Mouse (Mus musculus): ENCODE results near the gene Acap2. TPM values are rescaled to one million over a fixed set of nuclear protein-coding genes. Genes with fewer than 3 reads are reported as not detected.

Acap2 gene
- total and polyA plus RNA-seq, 3 experiments: 31.5 to 47.4 (median 36.9) TPM

- H3K9me3 ChIP-seq (replicated peaks; ENCODE audit: low read length): peaks cover 13% of the 10 kb centered on the region
- no peaks in the 10 kb centered on the region for H3K36me3 ChIP-seq (replicated peaks in 1 of 2; ENCODE audit: control insufficient read depth in 1 of 2, insufficient read depth in 1 of 2, low read length in 1 of 2)
- H3K4me2 ChIP-seq (ENCODE audit: insufficient read depth, low read depth, poor library complexity, severe bottlenecking): peak overlapping the region; percentile 51
- H3K27me3 ChIP-seq (replicated peaks): no peaks in the 10 kb centered on the region
- no peak for DNase-seq (ENCODE audit: extremely low read depth)
- H3K4me3 ChIP-seq (replicated peaks in 1 of 3; ENCODE audit: low read depth in 2 of 3, low read length in 2 of 3, poor library complexity in 1 of 3): no peak overlapping the region
- in situ Hi-C loops (cut with MboI; ENCODE audit: low pct_ligation_motif_present, low pct_unique_long_range_greater_than_20kb, low sequenced_read_pairs): no loop called here
- TF ChIP-seq HCFC1 (IDR thresholded peaks at IDR 0.05; ENCODE audit: low read depth, low read length): no peak
- TF ChIP-seq MAX (IDR thresholded peaks at IDR 0.05; ENCODE audit: low read length): no peak
- TF ChIP-seq CTCF (conservative IDR thresholded peaks at IDR 0.05 in 1 of 2, IDR thresholded peaks at IDR 0.05 in 1 of 2; ENCODE audit: low read depth in 2 of 2, low read length in 2 of 2): no peak
- TF ChIP-seq IRF4 (IDR thresholded peaks at IDR 0.05; ENCODE audit: low read depth, low read length): 0 out of 2 replicates have a peak, but pooled peaks have one; percentile 7
- no peaks in the 10 kb centered on the region for H3K79me2 ChIP-seq (replicated peaks; ENCODE audit: control insufficient read depth, extremely low read depth, insufficient read depth, poor library complexity, severe bottlenecking)
- no peak overlapping the region for H3K27ac ChIP-seq (ENCODE audit: insufficient read depth, low read depth)
- no peak overlapping the region for H3K9ac ChIP-seq (ENCODE audit: insufficient read depth, low read depth)
- dilution Hi-C loops (cut with MboI; ENCODE audit: extremely low pct_ligation_motif_present, extremely low pct_unique_long_range_greater_than_20kb, low sequenced_read_pairs): no loop called here
- H3K4me1 ChIP-seq (ENCODE audit: control insufficient read depth in 1 of 2, insufficient read depth in 2 of 2): peaks cover 0 to 4% of the 10 kb centered on the region in 2 experiments; a peak in 2 of 4 replicates
These were observed 10.5 kb upstream of the Acap2 start for GRCm38 (mm10) chr16:31211503-31211902.

DNA sequence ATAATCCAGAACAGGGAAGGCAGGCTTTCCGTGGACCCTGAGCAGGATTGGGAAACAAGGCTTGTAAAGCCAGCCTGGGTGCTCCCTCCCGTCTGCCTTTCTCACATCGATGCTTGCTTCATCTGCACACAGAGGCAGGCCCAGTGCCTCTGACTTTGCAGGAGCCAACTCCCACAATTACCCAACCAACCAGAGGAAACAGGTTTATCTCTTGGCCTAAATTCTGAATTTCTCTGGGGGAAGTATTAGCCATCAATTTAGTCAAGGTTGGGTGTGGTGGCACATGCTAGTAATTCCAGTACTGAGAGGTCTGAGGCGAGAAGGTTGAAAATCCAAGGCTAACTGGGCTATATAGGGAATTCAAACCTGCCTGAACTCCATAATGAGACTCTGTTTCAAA, 9.4 kb upstream of the Acap2 start:
- Histone ChIP-seq H3K4me3 (replicated peaks in 1 of 3; ENCODE audit: low read depth in 2 of 3, low read length in 2 of 3, poor library complexity in 1 of 3) (no peak overlapping the region), H3K9me3 (replicated peaks; ENCODE audit: low read length) (peaks cover 7% of the 10 kb centered on the region), H3K79me2 (replicated peaks; ENCODE audit: control insufficient read depth, extremely low read depth, insufficient read depth, poor library complexity, severe bottlenecking) (no peaks in the 10 kb centered on the region), H3K27me3 (replicated peaks) (no peaks in the 10 kb centered on the region), H3K36me3 (replicated peaks in 1 of 2; ENCODE audit: control insufficient read depth in 1 of 2, insufficient read depth in 1 of 2, low read length in 1 of 2) (no peaks in the 10 kb centered on the region), H3K9ac (ENCODE audit: insufficient read depth, low read depth) (no peak overlapping the region), H3K27ac (ENCODE audit: insufficient read depth, low read depth) (no peak overlapping the region), H3K4me1 (ENCODE audit: control insufficient read depth in 1 of 2, insufficient read depth in 2 of 2) (peaks cover 1 to 10% of the 10 kb centered on the region in 2 experiments; a peak in 3 of 4 replicates), H3K4me2 (ENCODE audit: insufficient read depth, low read depth, poor library complexity, severe bottlenecking) (no peak overlapping the region)
- dilution Hi-C loops (cut with MboI; ENCODE audit: extremely low pct_ligation_motif_present, extremely low pct_unique_long_range_greater_than_20kb, low sequenced_read_pairs): no loop called here
- TF ChIP-seq GABPA (IDR thresholded peaks at IDR 0.05; ENCODE audit: insufficient replicate concordance, low read depth, low read length) (no peak), POLR2A (IDR thresholded peaks at IDR 0.05; ENCODE audit: low read depth, low read length) (no peak), USF1 (IDR thresholded peaks at IDR 0.05; ENCODE audit: low read depth, low read length) (no peak), NELFE (IDR thresholded peaks at IDR 0.05; ENCODE audit: low read depth, low read length) (no peak), USF2 (conservative IDR thresholded peaks at IDR 0.05; ENCODE audit: low read depth, low read length) (no peak), ETS1 (conservative IDR thresholded peaks at IDR 0.05; ENCODE audit: low read depth, low read length) (no peak), MAX (IDR thresholded peaks at IDR 0.05; ENCODE audit: low read length) (no peak), ZC3H11A (IDR thresholded peaks at IDR 0.05; ENCODE audit: low read depth, low read length) (no peak), SMC3 (IDR thresholded peaks at IDR 0.05; ENCODE audit: low read depth, low read length) (no peak), E2F4 (IDR thresholded peaks at IDR 0.05; ENCODE audit: insufficient replicate concordance, low read depth, low read length) (no peak), RCOR1 (conservative IDR thresholded peaks at IDR 0.05; ENCODE audit: low read depth, low read length) (no peak), MAFK (IDR thresholded peaks at IDR 0.05; ENCODE audit: insufficient replicate concordance, low read length) (no peak), TCF12 (IDR thresholded peaks at IDR 0.05; ENCODE audit: low read depth, low read length) (no peak), IRF4 (IDR thresholded peaks at IDR 0.05; ENCODE audit: low read depth, low read length) (no peak), ZMIZ1 (IDR thresholded peaks at IDR 0.05; ENCODE audit: low read depth, low read length) (no peak), JUN (IDR thresholded peaks at IDR 0.05; ENCODE audit: insufficient read depth, low read depth, low read length) (no peak)
- no peak for DNase-seq (ENCODE audit: extremely low read depth)
- in situ Hi-C loops (cut with MboI; ENCODE audit: low pct_ligation_motif_present, low pct_unique_long_range_greater_than_20kb, low sequenced_read_pairs): no loop called here

Measured in CH12.LX (cell line).